Mouse (Mus musculus): ENCODE results near the gene Kcnv2. TPM values are rescaled to one million over a fixed set of nuclear protein-coding genes. Genes with fewer than 3 reads are reported as not detected.

Kcnv2 gene
- polyA plus RNA-seq, 1 experiment from 2014 or later: 0.05 TPM

DNA sequence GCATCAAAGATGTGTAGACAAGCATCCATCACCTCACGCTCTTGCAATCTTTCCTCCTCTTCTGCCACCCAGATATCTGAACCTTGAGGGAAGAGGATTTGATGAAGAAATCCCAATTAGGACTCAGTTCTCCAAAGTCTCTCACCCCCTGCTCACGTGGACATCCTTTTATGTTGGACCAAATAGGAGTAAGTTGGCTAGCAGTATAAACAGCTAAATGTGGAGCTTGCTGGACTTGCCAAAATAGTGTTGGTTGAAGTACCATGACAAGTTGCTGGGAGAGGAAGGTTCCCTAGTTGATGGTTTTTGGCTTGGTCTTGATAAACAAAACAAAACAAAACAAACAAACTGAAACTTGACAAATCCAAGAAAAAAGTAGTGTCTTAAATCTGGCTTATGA is 47.8 kb downstream of the Kcnv2 start:
- H3K9me3 ChIP-seq (ENCODE audit: control insufficient read depth, low read length): no peaks in the 10 kb centered on the region
- no peak overlapping the region for H3K4me2 ChIP-seq (replicated peaks; ENCODE audit: low read depth, low read length)
- no peaks in the 10 kb centered on the region for H3K4me1 ChIP-seq (replicated peaks; ENCODE audit: control insufficient read depth, insufficient read depth, low read length)
- DNase-seq (ENCODE audit: low spot score): no peak
- H3K36me3 ChIP-seq (ENCODE audit: control insufficient read depth, insufficient read depth, low read length): no peaks in the 10 kb centered on the region
- 91% methylated on average over 2 of the region's 2 CpGs for WGBS
- no peaks in the 10 kb centered on the region for H3K27me3 ChIP-seq (ENCODE audit: control insufficient read depth, insufficient read depth, low read length)
- no peak overlapping the region for H3K9ac ChIP-seq (ENCODE audit: low read depth, low read length)
- H3K4me3 ChIP-seq (ENCODE audit: low read depth, low read length): no peak overlapping the region
- H3K27ac ChIP-seq (ENCODE audit: low read depth, low read length): no peak overlapping the region
- no peak for ATAC-seq (ENCODE audit: low FRiP score)

DNA sequence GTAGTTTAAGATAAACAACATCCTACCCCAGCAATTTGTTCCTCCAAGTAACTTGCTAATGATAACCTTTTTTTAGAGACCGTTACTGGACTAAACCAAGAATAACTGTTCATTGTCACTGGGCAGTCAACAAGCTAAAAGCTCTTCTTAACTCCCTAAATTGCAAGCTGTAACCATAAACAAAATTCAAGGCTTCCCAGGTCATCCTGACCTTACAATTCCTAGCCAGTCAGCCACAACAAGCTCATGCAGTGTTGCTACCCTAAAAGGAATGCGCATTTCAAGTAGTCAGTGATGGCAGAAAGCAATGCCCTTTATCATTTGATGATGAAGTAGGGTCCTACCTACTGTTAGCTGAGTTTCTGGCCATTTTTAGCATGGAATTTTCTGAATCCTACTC is 48.4 kb downstream of the Kcnv2 start:
- Histone ChIP-seq H3K4me1 (replicated peaks; ENCODE audit: control insufficient read depth, insufficient read depth, low read length) (no peaks in the 10 kb centered on the region), H3K9me3 (ENCODE audit: control insufficient read depth, low read length) (no peaks in the 10 kb centered on the region), H3K36me3 (ENCODE audit: control insufficient read depth, insufficient read depth, low read length) (no peaks in the 10 kb centered on the region), H3K27ac (ENCODE audit: low read depth, low read length) (no peak overlapping the region), H3K27me3 (ENCODE audit: control insufficient read depth, insufficient read depth, low read length) (no peaks in the 10 kb centered on the region), H3K4me2 (replicated peaks; ENCODE audit: low read depth, low read length) (no peak overlapping the region), H3K9ac (ENCODE audit: low read depth, low read length) (no peak overlapping the region), H3K4me3 (ENCODE audit: low read depth, low read length) (no peak overlapping the region)
- 89% methylated on average over 2 of the region's 2 CpGs for WGBS
- no peak for DNase-seq (ENCODE audit: low spot score)
- no peak for ATAC-seq (ENCODE audit: low FRiP score)

DNA sequence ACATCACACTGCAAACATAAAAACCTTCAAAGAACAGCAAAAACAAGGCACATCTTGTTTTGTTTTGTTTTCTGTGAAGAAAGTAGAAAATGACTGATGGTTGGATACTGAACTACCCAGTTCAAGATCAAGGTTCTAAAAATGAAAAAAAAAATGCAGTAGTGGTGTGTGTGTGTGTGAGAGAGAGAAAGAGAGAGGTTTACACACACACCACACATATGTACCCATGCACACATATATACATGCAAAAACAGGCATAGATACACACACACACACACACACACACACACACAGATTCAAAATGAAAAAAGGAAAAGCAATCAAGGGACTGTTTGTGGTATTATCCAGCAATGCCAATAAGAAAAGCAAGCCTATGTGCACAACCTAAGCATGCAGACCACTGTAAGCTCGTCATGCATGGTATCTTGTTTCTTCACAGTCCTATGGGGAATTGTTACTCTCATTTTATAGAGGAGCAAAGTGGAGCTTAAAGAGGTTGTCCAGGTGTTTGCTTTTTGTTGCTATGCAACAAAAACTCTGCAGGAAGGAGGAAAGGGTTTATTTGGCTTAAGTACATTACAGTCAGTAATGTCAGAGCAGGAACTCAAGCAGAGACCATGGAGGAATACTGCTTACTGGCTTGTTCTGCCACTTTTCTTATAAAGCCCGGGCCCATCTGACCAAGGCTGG is 57.5 kb downstream of the Kcnv2 start:
- no peaks in the 10 kb centered on the region for H3K4me1 ChIP-seq (replicated peaks; ENCODE audit: control insufficient read depth, insufficient read depth, low read length)
- no peak overlapping the region for H3K4me3 ChIP-seq (ENCODE audit: low read depth, low read length)
- H3K4me2 ChIP-seq (replicated peaks; ENCODE audit: low read depth, low read length): no peak overlapping the region
- no peak for ATAC-seq (ENCODE audit: low FRiP score)
- H3K9ac ChIP-seq (ENCODE audit: low read depth, low read length): no peak overlapping the region
- H3K36me3 ChIP-seq (ENCODE audit: control insufficient read depth, insufficient read depth, low read length): no peaks in the 10 kb centered on the region
- no peaks in the 10 kb centered on the region for H3K9me3 ChIP-seq (ENCODE audit: control insufficient read depth, low read length)
- H3K27me3 ChIP-seq (ENCODE audit: control insufficient read depth, insufficient read depth, low read length): no peaks in the 10 kb centered on the region
- no peak overlapping the region for H3K27ac ChIP-seq (ENCODE audit: low read depth, low read length)
- 84% methylated on average over 2 of the region's 2 CpGs for WGBS
- DNase-seq (ENCODE audit: low spot score): no peak

DNA sequence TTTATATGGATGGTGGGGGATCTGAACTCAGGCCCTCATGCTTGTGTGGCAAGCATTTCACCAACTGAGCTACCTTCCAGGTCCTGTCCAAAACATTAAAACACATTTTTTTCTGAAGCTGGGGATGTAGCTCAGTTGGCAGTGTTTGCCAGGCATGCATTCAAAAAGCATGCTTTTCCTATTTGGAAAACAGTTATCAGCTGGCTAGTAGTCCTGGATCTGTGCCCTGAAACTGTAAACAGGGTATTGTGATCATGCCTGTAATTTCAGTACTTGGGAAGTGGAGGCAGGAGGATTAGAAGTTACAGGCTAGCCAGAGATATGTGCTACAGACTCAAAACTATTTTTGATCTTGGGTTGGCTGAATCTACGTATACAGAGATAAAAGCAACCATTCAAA is 59.7 kb downstream of the Kcnv2 start:
- Histone ChIP-seq H3K4me2 (replicated peaks; ENCODE audit: low read depth, low read length) (no peak overlapping the region), H3K36me3 (ENCODE audit: control insufficient read depth, insufficient read depth, low read length) (peaks cover 7% of the 10 kb centered on the region), H3K9ac (ENCODE audit: low read depth, low read length) (no peak overlapping the region), H3K4me3 (ENCODE audit: low read depth, low read length) (no peak overlapping the region), H3K9me3 (ENCODE audit: control insufficient read depth, low read length) (no peaks in the 10 kb centered on the region), H3K4me1 (replicated peaks; ENCODE audit: control insufficient read depth, insufficient read depth, low read length) (no peaks in the 10 kb centered on the region), H3K27ac (ENCODE audit: low read depth, low read length) (no peak overlapping the region), H3K27me3 (ENCODE audit: control insufficient read depth, insufficient read depth, low read length) (no peaks in the 10 kb centered on the region)
- WGBS: 95% methylated on average over 1 of the region's 1 CpGs
- DNase-seq (ENCODE audit: low spot score) (no peak), ATAC-seq (ENCODE audit: low FRiP score) (no peak)

DNA sequence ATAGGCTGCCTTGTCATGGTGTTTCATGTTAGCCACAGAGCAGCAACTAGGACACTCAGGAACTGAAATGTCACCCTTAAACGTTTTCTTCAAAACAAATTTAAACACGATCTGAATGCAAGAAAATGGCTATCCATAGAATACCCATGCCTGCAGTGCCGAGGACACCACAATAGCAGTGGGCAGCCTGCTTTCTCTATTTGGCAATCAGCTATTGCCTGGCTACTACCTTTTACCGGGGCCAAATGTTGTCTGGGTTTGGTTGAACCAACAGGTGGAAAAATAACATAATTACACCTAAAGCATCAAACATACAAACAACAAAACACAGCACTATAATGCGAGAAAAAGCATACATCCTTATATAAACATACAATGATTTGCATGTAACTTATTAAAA is 60.9 kb downstream of the Kcnv2 start:
- Histone ChIP-seq H3K27ac (ENCODE audit: low read depth, low read length) (no peak overlapping the region), H3K9ac (ENCODE audit: low read depth, low read length) (no peak overlapping the region), H3K4me3 (ENCODE audit: low read depth, low read length) (no peak overlapping the region), H3K9me3 (ENCODE audit: control insufficient read depth, low read length) (no peaks in the 10 kb centered on the region), H3K27me3 (ENCODE audit: control insufficient read depth, insufficient read depth, low read length) (no peaks in the 10 kb centered on the region), H3K4me2 (replicated peaks; ENCODE audit: low read depth, low read length) (no peak overlapping the region), H3K36me3 (ENCODE audit: control insufficient read depth, insufficient read depth, low read length) (peaks cover 9% of the 10 kb centered on the region), H3K4me1 (replicated peaks; ENCODE audit: control insufficient read depth, insufficient read depth, low read length) (no peaks in the 10 kb centered on the region)
- WGBS: 92% methylated on average over 5 of the region's 5 CpGs
- no peak for DNase-seq (ENCODE audit: low spot score)
- no peak for ATAC-seq (ENCODE audit: low FRiP score)

DNA sequence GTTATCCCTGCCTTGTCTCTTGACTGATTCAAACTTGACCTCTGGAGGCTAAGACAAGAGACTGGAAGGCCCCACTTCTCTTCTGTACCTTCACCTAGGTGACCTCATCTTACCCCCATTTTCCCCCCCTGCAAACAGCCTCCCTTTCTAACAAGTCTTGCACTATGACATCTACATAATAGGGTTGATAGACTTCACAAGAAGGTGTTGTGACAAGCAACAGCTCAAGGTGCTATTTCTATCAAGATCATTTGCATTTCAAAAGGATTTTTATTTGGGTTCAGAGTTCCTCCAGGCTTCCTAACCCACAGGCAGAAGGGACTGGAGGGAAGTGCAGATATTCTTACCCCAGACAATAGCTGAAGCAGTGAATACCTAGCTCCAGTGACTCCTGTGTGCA is 62.9 kb downstream of the Kcnv2 start:
- no peaks in the 10 kb centered on the region for H3K27me3 ChIP-seq (ENCODE audit: control insufficient read depth, insufficient read depth, low read length)
- H3K9me3 ChIP-seq (ENCODE audit: control insufficient read depth, low read length): no peaks in the 10 kb centered on the region
- H3K4me2 ChIP-seq (replicated peaks; ENCODE audit: low read depth, low read length): no peak overlapping the region
- no peak overlapping the region for H3K4me3 ChIP-seq (ENCODE audit: low read depth, low read length)
- no peaks in the 10 kb centered on the region for H3K4me1 ChIP-seq (replicated peaks; ENCODE audit: control insufficient read depth, insufficient read depth, low read length)
- H3K9ac ChIP-seq (ENCODE audit: low read depth, low read length): no peak overlapping the region
- no peak for ATAC-seq (ENCODE audit: low FRiP score)
- no peak for DNase-seq (ENCODE audit: low spot score)
- H3K27ac ChIP-seq (ENCODE audit: low read depth, low read length): no peak overlapping the region
- peaks cover 9% of the 10 kb centered on the region for H3K36me3 ChIP-seq (ENCODE audit: control insufficient read depth, insufficient read depth, low read length)

Other genes starting within 250 kb of the Kcnv2 start
- 9.9 and 10.4 TPM in 2 replicates for gene Vldlr, start 106.1 kb upstream of the Kcnv2 start, polyA plus RNA-seq (2014; fragmentation: Nextera tagmentation; extraction: Ambion mirVana)
- gene Pum3, start 107.2 kb downstream of the Kcnv2 start, polyA plus RNA-seq (2014; fragmentation: Nextera tagmentation; extraction: Ambion mirVana): 78.3 and 81.3 TPM in 2 replicates

All from hindbrain, embryonic 11.5 days (tissue).